Mouse (Mus musculus) heart, postnatal 0 days (tissue): ENCODE data around the gene Swsap1. TPM values are rescaled to one million over a fixed set of nuclear protein-coding genes. Genes with fewer than 3 reads are reported as not detected.

ENCODE experiments used
- ATAC-seq: fragments of 200-750 bp; cut with Nextera tagmentation; 2 replicates; pipeline ENCODE4 v1.8.0; 2017; ENCODE audit warnings: low read depth, moderate number of reproducible peaks, moderate library complexity; ENCODE audit not compliant: insufficient read depth
- DNase-seq: peaks from one replicate; pipeline ENCODE4 v3.0.0-alpha.2; 2016; ENCODE audit warnings: low spot score
- H3K27ac ChIP-seq: fragments of 300-500 bp; sonication (generic); 2 replicates; pipeline ENCODE4 v1.5.1; 2014; ENCODE audit warnings: low read depth, mild to moderate bottlenecking
- H3K27me3 ChIP-seq: fragments of 300-500 bp; sonication (generic); 2 replicates; pipeline ENCODE4 v1.6.1; 2014; ENCODE audit warnings: low read length, mixed read lengths; ENCODE audit not compliant: control insufficient read depth, insufficient read depth
- H3K36me3 ChIP-seq: fragments of 300-500 bp; sonication (generic); replicated peaks from 2 replicates; pipeline ENCODE4 v1.6.1; 2014; ENCODE audit warnings: low read length, mixed read lengths; ENCODE audit not compliant: control insufficient read depth, insufficient read depth
- H3K4me1 ChIP-seq: fragments of 300-500 bp; sonication (generic); 2 replicates; pipeline ENCODE4 v1.6.1; 2014; ENCODE audit warnings: antibody characterized with exemption; ENCODE audit not compliant: control insufficient read depth, insufficient read depth
- H3K4me2 ChIP-seq: fragments of 300-500 bp; sonication (generic); 2 replicates; pipeline ENCODE4 v1.6.1; 2014; ENCODE audit warnings: low read depth, mild to moderate bottlenecking, low read length, moderate library complexity
- H3K4me3 ChIP-seq: fragments of 300-500 bp; sonication (generic); 2 replicates; pipeline ENCODE4 v1.5.1; 2014; ENCODE audit warnings: low read depth, low read length
- H3K9ac ChIP-seq: fragments of 300-500 bp; sonication (generic); replicated peaks from 2 replicates; pipeline ENCODE4 v1.6.1; 2014; ENCODE audit warnings: low read depth, low read length, mixed read lengths
- H3K9me3 ChIP-seq: fragments of 300-500 bp; sonication (generic); replicated peaks from 2 replicates; pipeline ENCODE4 v1.6.1; 2016; ENCODE audit warnings: low read length; ENCODE audit not compliant: control insufficient read depth
- CTCF ChIP-seq: IDR thresholded peaks from 2 replicates; pipeline ENCODE4 v1.5.1; 2016; ENCODE audit warnings: antibody characterized with exemption, control low read depth, low read depth
- EP300 ChIP-seq: IDR thresholded peaks from 2 replicates; pipeline ENCODE4 v1.6.1; 2016; ENCODE audit warnings: antibody characterized with exemption, low read depth
- WGBS: fragments of 180-500 bp; shearing (Covaris S2); extraction: QIAGEN DNeasy Blood & Tissue Kit; methylation state at CpG from one replicate; pipeline ENCODE4 v1.1.7; 2014; 5-methylcytosine and 5-hydroxymethylcytosine counted together
- polyA plus RNA-seq: library from polyadenylated mRNA; unstranded; fragments of >200 nt; fragmentation: Nextera tagmentation; extraction: Ambion mirVana; gene quantifications from 2 replicates; pipeline ENCODE4 v1.2.1, GENCODE M21; 2015
- total RNA-seq: library from RNA; depleted of rRNA; stranded (reverse); fragments of >200 nt; gene quantifications from 2 replicates; pipeline ENCODE4 v1.2.3, GENCODE M21; 2014; ENCODE audit warnings: low replicate concordance

Swsap1 gene
- total and polyA plus RNA-seq, 2 experiments from 2014 or later: 4.6 to 19.5 TPM

GRCm38 (mm10) chr9:21969304-21969703, 13.7 kb downstream of the Swsap1 start:
- no peak for TF ChIP-seq CTCF
- no peak for TF ChIP-seq EP300
- 79% methylated on average over 4 of the region's 4 CpGs for WGBS
- Histone ChIP-seq H3K27me3 (no peaks in the 10 kb centered on the region), H3K9me3 (no peaks in the 10 kb centered on the region), H3K9ac (no peak overlapping the region), H3K4me2 (no peak overlapping the region), H3K36me3 (no peaks in the 10 kb centered on the region), H3K27ac (no peak overlapping the region), H3K4me3 (no peak overlapping the region), H3K4me1 (no peaks in the 10 kb centered on the region)
- ATAC-seq (no peak), DNase-seq (no peak)

- whole genome bisulfite sequencing: 78% methylated on average over 10 of the region's 10 CpGs
- H3K9me3 ChIP-seq: no peaks in the 10 kb centered on the region; the same call in 1 of the 2 replicates
These were observed 21.1 kb downstream of the Swsap1 start for GRCm38 (mm10) chr9:21976626-21977175.

GRCm38 (mm10) chr9:21977331-21977730, 21.8 kb downstream of the Swsap1 start:
- 78% methylated on average over 5 of the region's 5 CpGs for WGBS
- DNase-seq: no peak
- H3K27me3 ChIP-seq: no peaks in the 10 kb centered on the region; the same call in 1 of the 2 replicates
- no peak overlapping the region for H3K27ac ChIP-seq
- no peak overlapping the region for H3K9ac ChIP-seq
- ATAC-seq: no peak
- no peaks in the 10 kb centered on the region for H3K36me3 ChIP-seq
- no peaks in the 10 kb centered on the region; the same call in 1 of the 2 replicates for H3K9me3 ChIP-seq
- no peak overlapping the region for H3K4me3 ChIP-seq
- no peak for TF ChIP-seq EP300
- no peak for TF ChIP-seq CTCF
- H3K4me1 ChIP-seq: no peaks in the 10 kb centered on the region
- no peak overlapping the region for H3K4me2 ChIP-seq

More at GRCm38 (mm10) chr9:21976626-21977175, 21.1 kb downstream of the Swsap1 start:
- H3K4me2 ChIP-seq: no peak overlapping the region
- TF ChIP-seq CTCF (no peak), EP300 (no peak)
- H3K36me3 ChIP-seq: no peaks in the 10 kb centered on the region
- H3K9ac ChIP-seq: no peak overlapping the region
- ATAC-seq: no peak
- H3K4me3 ChIP-seq: no peak overlapping the region
- H3K27me3 ChIP-seq: no peaks in the 10 kb centered on the region; the same call in 1 of the 2 replicates
- no peaks in the 10 kb centered on the region for H3K4me1 ChIP-seq
- no peak for DNase-seq
- no peak overlapping the region for H3K27ac ChIP-seq

GRCm38 (mm10) chr9:21977972-21978371, 22.4 kb downstream of the Swsap1 start:
- ATAC-seq (no peak), DNase-seq (no peak)
- WGBS: 21% methylated on average over 2 of the region's 2 CpGs
- Histone ChIP-seq H3K4me3 (no peak overlapping the region), H3K4me2 (no peak overlapping the region), H3K36me3 (no peaks in the 10 kb centered on the region), H3K9ac (no peak overlapping the region), H3K9me3 (no peaks in the 10 kb centered on the region; the same call in 1 of the 2 replicates), H3K27me3 (no peaks in the 10 kb centered on the region; the same call in 1 of the 2 replicates), H3K4me1 (no peaks in the 10 kb centered on the region), H3K27ac (no peak overlapping the region)
- TF ChIP-seq CTCF: peak; percentile 34
- TF ChIP-seq EP300: no peak

DNA sequence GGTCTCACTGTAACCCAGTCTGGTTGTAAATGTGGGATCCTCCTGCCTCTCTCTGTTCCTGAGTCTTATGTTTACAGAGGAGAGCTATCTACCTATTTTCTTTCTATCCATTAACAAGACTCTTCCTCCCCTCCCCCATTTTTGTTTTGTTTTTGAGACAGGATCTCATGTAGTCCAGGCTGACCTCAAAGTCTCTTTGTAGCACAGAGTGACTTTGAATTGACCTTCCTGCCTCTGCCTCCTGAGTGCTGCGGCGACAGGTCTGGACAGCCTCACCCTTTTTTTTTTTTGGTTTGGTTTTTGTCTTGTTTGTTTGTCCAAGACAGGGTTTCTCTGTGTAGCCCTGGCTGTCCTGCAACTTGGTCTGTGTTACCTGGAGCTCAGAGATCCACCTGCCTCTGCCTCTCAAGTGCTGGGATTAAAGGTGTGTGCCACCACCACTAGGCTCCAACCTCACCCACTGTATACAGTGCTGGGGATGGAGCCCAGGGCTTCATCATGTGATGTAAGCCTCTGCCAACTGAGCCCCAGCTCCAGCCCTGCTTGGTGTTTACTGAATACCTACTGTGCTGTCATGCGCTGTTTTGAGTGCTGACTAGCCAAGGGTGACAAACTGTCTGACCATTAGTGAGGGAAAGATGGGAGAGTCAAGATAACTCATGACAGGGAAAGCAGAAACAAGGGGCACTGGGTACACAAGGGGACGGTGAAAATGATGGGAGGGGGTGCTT, 23.0 kb downstream of the Swsap1 start:
- ATAC-seq (no peak), DNase-seq (no peak)
- Histone ChIP-seq H3K4me3 (no peak overlapping the region), H3K27ac (no peak overlapping the region), H3K4me2 (no peak overlapping the region), H3K9me3 (no peaks in the 10 kb centered on the region; the same call in 1 of the 2 replicates), H3K4me1 (no peaks in the 10 kb centered on the region), H3K27me3 (no peaks in the 10 kb centered on the region; the same call in 1 of the 2 replicates), H3K36me3 (no peaks in the 10 kb centered on the region), H3K9ac (no peak overlapping the region)
- TF ChIP-seq EP300: no peak
- TF ChIP-seq CTCF: no peak
- 80% methylated on average over 4 of the region's 4 CpGs for WGBS
